Mouse (Mus musculus) layer of hippocampus, adult 11-12 months (tissue): ENCODE measurements at regions not wholly inside any gene's neighbourhood (a gene's known extent, or its start where the extent isn't known, plus 50 kb on each side); places are given as distances from the start of the nearest gene placed in this dataset.

ENCODE experiments used
- DNase-seq: peaks from one replicate; pipeline ENCODE4 v3.0.0; 2022; ENCODE audit warnings: low spot score

DNA sequence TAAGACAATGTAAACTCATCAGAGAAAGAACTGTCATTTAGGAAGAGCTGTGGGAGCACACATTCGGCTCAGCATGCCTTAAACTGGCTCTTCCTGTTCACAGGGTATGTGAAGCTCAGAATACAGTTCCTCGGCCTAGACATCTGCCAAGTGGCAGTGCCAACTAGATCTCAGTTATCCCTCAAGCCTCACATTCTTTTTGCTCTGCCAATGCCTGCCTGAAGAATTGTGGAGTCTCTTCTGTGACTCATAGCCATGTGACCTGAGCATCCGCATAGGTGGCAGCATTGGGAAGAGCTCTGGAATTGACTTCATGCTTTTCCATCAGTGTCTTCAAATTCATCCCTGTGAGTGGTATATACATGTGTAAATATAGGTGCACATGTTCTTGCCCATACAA lies 59.7 kb downstream of the Prlhr start:
- no peak for DNase-seq

DNA sequence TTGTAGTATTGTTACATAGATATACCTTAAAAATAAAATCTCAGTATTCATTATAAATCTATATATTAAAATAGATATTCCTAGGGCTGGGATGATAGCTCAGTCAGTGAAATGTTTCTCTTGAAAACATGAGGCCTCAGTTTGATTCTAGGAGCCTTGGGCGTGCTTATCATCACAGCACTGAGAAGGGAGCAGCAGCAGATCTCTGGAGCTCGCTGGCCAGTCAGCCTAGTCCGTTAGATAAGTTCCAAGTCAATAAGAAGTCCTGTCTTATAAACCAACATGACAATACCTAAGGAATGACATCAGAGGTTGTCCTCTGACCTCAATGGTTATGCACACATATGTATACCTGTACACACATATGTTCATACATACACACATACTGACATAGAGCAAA lies 68.7 kb downstream of the Prlhr start:
- DNase-seq: no peak

DNA sequence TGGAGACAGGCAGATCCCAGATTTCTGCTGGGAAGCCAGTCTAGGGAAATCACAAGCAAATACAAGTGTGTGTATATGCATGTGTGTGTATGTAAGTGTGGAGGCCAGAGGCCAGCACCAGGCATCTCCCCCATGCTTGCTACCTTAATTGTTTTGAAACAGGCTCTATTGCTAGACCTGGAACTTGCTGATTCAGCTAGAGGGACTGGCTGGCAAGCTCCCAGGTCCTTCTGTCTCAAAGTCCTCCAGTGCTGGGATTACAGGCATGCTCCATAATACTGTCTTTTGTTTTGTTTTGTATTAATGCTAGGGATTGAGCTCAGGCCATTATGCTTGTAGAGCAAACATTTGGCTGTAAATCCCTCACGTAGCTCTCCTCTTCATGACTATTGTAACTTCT lies 70.4 kb downstream of the Prlhr start:
- no peak for DNase-seq

DNA sequence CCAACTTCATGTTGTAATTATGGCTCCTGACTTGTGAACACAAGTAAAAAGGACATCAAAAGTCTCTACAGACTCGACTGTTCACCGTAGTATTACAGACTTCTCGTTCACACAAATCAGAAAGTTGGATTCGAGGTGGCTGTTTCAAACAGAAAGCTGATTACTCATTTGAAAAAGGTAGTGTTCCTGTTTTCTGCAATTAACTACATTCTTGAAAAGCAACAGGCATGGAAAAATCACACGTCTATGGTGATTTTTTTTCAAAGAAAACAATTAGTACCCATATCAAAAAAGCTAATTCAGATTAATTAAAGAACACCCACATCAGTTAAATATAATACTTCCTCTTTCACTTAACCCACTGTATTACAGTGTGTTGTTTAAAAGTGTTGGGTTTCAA lies 71.5 kb downstream of the Prlhr start:
- no peak for DNase-seq

DNA sequence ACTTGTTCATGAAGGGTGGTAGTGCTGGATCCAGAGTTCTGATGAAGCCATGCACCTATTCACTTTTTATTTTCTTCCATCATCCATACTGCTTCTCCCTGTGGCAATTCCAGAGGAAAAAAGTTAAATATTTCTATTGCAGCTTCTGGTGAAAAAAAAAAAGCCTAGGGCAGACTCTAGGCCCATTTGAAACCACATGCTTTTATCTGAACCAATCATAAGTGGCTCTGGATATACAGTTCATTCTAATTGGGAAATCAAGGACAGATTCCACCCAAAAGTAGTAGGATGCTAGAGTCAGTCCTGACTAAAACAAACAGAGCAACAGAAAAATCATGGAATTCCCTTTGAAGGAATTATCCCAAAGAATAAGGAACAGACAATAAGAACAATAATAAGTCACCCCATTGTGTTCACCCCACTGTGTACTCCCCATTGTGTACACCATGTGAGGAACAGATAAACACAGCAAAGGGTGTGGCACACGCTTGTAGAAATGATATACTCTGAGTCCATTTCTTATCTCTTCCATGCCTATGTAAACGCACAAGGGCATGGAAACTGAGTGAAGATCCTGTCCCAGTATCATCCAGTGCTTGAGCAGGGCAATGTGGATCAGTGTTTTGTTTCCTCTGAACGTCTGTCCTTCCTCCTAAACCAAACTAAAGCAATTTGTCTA lies 81.4 kb downstream of the Prlhr start:
- DNase-seq: no peak

DNA sequence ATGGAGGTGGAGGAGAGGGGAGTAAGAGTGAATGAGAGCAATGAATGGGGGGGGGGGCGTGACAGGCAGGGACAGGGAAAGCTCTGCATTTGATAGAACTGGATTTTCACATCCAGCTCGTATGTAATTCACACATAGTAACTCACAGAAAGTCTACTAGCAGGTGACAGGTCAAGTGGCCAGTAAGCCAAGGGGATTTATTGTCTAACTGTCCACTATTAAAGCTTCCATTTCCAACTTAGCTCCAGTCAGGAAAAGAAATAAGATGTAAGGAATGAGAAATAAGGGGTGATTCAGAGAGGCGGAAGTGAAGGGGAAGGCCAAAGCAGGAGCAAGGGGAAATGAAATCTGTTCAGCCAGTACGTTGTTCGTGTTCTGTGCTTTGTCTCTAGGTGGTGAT lies 83.4 kb downstream of the Prlhr start:
- no peak for DNase-seq

DNA sequence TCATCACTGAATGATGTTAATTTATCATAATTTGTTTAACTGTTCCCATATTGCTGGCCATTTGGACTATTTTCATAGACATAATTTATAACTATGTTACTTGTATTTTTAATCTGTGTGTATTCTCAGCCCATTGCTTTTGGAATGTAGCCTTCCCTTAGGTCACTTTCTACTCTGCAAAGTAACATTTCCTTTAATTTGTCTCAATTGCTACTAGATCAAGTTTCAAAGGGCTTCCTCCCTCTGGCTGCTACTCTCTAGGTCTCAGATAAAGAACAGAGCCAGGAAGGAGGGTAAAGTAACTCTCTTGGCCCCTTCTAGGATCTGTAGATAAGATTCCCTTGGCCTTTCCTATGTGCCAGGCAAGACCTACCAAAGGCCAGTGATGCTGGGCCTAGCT lies 85.4 kb downstream of the Prlhr start:
- DNase-seq: no peak

DNA sequence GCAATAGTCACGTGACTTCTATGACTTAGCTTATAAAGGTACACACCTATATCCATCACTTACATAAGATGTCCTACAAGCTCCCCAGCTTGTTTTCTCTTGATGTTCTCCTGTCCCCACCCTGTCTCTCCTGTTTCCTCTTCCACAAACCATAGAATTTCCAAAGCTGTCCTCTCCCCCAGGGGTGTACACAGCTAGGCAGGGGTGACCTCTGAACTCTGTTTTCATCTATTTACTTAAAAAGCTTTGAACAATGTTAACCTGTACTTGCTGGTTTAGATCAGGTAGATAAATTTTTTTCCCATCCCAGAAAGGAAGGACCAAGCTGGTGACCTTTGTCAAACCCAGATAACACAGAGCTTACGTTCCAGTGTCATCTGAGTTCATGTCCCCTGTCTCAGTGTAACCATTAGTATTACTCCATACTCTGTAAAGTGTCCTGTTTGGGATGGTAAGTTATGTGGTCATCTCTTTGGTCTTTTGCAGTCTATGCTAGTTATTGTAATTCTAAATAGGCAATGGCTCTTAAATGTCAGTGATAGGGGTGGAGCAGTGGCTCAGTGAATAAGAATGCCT lies 89.0 kb downstream of the Prlhr start:
- DNase-seq: no peak

DNA sequence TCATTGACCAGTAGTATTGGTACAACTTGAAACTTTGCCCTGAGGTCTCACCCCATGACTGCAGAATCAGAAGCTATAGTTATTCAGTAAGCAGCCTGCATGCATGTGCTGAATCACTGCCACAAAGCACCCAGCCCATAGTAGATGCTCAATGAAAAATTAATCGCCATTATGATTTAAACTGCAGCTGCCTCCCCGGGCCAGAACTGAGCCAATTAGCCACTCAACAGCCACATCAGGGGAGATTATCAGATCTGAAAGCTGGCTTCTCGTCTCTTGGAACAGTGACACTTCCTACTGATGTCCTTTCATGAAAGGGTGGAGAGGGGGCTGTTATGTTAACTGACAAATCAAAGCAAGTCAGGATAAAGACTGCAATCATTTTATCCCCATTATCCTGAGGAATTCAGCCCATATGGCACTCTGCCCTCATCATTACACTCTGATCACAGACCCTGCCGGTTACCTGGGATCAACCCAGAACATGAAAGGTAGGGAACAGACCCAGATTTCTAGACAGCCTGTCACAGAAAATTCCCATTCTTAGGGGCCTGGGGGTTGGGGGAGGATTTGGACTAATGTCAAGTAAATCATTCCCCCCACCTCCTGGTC lies 104.0 kb downstream of the Prlhr start:
- no peak for DNase-seq

DNA sequence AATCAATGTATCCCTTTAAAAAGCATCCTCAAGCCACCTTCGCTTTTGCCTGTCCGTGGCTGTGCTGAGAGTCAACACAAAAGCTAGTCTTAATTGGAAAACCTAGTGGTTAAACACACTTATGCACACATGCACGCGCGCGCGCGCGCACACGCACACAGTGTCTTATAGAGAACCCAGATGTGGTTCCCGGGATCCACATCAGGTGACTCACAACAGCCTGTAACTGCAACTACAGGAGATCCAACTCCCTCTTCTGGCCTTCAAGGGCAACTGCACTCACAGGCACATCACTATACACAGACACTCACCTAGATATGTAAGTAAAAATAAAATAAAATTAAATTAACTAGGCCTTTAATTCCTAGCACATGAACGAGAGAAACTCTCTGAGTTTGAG lies 118.4 kb upstream of the Fam204a start:
- no peak for DNase-seq

DNA sequence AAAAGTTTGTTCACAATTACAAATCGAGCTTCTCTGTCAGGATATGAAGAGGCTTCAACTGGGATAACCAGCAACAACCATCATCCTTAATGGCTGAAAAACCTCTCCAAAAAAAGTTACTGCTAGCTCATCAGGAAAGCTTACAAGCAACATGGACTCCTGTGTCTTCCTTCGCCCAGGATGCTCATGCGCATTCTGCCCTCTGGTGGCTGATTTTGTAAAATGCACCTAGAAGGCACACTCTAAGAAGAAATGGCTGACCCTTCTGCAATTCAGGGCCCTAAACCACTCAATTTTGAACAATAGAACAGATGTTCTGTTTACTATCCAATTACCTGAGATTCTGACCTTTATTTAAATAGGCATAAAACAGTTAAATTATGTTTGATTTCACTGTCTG lies 115.0 kb upstream of the Fam204a start:
- DNase-seq: peak; percentile 75

DNA sequence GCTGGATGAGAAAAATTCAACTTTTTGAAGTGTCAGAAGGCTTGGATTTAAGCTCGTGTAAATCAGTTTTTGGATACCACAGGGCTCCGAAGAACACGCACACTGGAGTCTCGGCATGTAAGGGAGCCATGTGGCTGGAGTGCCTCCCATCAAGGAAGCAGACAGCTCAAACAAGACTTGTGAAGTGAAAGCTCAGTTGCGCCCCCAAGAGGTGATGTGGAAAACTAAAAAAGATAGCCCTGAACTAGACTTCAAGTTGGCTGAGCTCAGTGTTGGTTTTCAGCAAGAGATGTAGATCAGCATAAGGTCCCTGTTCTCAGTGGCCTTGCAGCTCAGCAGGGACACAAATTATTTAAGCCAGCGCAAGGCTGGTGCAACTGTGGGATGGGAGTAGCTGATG lies 113.7 kb upstream of the Fam204a start:
- no peak for DNase-seq

DNA sequence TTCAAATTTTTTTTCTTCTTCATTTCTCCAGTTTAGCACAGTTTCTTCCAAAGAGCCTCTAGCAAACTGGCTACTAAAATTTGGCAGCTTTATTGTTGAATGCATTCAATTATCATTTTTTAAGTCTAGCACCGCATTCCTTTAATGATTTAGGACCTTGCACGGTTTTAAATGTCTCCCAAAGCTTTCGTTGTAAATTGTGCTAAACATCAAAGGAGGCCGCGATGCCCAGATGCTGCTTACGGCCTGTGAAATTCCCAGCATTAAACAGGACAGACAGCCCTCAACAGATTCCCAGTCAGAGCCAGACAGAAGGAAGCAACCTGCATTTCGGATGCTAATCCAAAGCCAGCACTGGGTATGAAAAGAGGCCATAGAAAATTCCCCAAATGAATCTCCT lies 108.0 kb upstream of the Fam204a start:
- no peak for DNase-seq

DNA sequence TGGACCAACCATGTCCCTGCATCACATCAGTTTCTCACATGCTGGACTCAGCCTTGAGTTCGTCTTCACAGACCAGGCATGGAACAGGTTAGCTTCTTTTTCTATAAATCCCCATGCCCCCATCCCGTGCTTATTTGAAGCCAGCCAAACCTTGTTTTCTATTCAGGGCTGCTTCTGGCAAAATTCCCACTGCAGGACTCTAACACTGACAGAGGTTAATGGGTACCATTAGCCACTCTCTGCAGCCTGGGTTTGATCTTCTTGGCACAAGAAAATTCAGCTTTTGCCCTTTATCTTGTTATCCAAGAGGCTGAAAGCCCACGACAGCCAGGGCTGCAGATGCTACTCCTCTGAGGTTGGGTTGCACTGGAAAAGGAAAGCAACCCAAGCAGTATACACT lies 101.8 kb upstream of the Fam204a start:
- DNase-seq: no peak

DNA sequence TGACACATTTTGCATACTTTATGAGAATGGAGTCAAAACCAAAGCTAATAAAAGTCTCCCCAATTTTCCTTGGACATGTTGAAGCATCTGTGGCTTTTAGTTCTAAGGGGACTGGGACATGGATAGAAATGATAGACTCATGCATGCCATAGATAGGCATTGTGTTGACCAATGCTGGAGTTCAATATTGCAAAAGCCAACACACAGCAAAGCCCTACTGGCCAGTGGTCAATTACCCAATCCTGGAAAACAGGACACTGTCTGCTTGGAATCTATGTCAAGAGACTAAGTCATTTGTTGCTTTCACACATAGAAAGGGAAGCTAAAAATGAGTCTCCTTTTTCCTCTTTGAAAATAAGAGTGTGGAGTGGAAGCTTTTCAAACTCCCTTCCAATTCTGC lies 99.1 kb upstream of the Fam204a start:
- DNase-seq: no peak

DNA sequence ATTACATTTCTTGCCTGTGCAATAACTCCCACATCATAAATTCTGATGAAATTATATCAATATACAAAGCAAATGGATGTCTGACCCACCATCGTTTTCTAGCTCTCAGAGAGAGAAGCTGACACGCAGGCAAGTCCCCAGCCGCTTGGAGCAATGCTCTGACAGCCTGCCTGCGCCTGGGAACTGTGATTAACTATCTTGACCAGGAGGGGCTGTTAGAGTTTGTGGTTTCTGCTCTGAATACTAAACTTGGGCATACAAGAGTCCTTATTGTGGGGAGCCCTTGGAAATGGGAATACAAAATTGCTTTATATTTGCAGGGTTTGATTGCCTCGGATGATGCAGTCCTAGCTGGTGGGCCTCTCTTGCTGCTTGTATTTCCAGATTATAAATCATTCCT lies 98.6 kb upstream of the Fam204a start:
- no peak for DNase-seq

DNA sequence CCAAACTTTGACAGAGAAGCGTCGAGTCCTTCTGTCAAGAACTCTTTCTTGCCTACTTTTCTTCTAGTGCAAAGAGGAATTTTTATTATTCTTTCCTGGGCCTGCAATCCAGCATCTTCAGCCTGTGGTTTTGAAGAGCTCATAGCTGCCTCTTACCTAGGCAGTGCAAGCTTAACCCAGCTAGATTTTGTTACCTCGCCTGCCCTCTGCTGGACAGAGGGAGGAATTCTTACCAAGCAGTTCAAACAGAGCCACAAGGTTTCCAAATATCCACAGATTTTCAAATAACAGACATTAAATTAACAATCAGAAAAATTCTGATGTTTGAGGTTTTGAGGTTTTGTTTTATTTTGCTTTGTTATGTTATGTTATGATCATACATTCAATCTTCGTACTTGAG lies 84.1 kb upstream of the Fam204a start:
- peak; percentile 69 for DNase-seq

DNA sequence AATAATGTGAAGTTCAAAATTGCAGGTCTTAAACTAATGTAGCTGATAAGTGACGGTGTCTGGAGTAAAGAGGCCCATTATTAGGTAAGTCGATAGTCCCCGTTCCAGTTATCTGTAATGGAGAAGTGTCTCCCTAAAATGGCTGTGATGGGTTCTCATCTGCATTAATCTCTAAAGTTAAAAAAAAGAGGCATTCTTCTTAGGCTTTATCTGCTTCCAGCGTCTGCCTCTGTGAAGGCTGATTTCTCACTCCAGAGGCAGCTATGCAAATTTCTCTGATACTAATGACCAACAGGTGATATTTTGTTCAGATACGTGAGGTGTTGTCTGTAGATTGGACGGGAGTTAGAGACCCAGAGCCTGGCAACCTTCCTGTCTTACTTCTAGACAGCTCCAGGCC lies 75.9 kb upstream of the Fam204a start:
- no peak for DNase-seq

DNA sequence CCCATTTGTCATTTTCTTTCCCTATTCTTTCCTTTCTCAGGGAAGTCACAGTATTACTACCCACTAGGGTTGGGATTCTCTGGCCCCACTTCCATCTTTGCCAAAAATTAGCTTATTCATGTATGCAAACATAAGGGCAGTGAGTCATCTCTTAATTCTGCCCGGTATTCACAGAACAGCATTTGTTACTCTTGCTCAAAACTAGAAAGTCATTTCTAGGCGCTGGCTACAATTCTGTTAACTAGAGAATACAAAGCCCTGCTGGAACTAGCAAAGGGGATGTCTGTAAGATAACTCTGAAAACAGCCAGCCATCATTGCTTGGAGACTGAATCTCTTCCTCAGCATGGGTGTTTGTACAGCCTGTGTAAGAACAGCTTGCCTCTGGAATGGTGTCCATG lies 74.4 kb upstream of the Fam204a start:
- DNase-seq: no peak

DNA sequence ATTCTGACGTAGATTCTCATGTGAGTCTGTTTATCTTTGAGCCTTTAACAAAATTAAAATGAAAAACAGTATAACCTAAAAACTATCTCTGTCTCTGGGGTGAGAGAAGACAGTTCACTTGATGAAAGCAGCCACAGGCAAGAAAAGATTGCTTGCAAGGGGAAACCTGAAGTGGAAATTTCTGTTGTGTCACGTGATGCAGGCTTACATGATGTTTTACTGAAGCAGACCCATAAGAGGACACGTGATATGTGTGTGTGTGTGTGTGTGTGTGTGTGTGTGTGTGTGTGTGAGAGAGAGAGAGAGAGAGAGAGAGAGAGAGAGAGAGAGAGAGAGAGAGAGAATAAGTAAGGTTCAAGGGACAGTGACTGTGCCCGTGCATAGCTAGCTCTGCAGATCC lies 63.7 kb upstream of the Fam204a start:
- no peak for DNase-seq

DNA sequence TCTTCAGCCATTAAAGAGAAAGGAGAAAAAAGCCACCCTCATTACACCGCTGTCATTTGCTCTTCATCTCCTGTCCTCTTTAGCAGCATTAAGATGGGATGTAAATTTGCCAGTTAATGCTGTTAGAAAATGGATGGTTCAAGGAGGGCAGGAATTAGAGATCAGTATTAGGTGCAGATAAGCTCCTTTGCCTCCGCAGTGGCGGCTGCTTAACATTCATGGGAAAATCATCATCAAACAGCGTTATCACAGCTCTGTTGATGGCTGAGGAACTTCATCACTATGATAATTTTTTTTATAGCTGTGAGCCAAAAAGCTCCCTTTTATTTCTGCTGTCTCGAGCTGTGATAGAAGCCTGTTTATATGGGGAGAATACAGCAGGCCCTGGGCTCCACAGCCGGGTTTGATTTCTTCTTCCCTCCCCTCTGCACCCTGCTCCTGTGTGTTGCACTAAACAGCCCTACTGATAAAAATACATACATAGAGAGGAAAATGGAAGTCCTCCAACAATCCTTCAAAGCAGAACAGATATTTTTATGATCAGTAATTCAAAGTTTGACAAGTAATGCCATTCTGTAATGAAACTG lies 60.4 kb upstream of the Fam204a start:
- no peak for DNase-seq

DNA sequence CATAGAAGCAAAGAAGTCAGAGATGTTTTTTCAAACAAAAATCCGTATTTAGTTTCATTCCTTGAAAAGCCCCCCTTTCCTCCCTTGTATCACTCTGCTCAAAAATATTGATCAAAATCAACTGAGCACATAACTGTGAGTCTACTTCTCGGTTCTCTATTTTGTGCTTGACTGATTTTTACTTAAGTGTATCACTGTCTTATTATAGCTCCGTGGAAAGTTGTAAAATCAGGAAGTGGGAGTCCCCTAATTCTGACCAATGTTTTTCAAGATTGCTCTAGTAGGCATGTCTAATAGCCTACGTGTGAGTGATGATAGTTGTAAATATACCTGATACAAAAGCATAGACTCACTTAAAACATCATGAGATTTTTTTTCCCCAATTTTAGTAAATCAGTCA lies 58.4 kb upstream of the Fam204a start:
- no peak for DNase-seq
